Mouse (Mus musculus) CH12.LX (cell line): ENCODE measurements at regions not wholly inside any gene's neighbourhood (a gene's known extent, or its start where the extent isn't known, plus 50 kb on each side); places are given as distances from the start of the nearest gene placed in this dataset.

Experiments used
- DNase-seq: peaks from one replicate; pipeline ENCODE4 v3.0.0-alpha.2; 2013; ENCODE audit errors: extremely low read depth
- H3K27ac ChIP-seq: 2 replicates; pipeline ENCODE4 v1.5.1; 2012; ENCODE audit warnings: low read depth, mild to moderate bottlenecking, control low read depth, moderate library complexity; ENCODE audit not compliant: insufficient read depth
- H3K27me3 ChIP-seq: replicated peaks from 2 replicates; pipeline ENCODE3; 2012; ENCODE audit warnings: inconsistent platforms
- H3K36me3 ChIP-seq, 2 experiments: replicated peaks in 1 of 2; 2 replicates each; pipeline versions ENCODE3 to v1.6.1; 2012; ENCODE audit warnings: inconsistent platforms in 1 of 2, low read length in 1 of 2, mild to moderate bottlenecking in 1 of 2, mixed read lengths in 1 of 2, moderate library complexity in 1 of 2; ENCODE audit not compliant: control insufficient read depth in 1 of 2, insufficient read depth in 1 of 2
- H3K4me1 ChIP-seq, 2 experiments: 2 replicates each; pipeline ENCODE4 v1.6.1; 2012; ENCODE audit warnings: inconsistent platforms in 1 of 2, moderate library complexity in 1 of 2; ENCODE audit not compliant: insufficient read depth in 2 of 2, control insufficient read depth in 1 of 2
- H3K4me2 ChIP-seq: 2 replicates; pipeline ENCODE4 v1.6.1; 2012; ENCODE audit warnings: low read depth, mild to moderate bottlenecking, control low read depth; ENCODE audit not compliant: poor library complexity, insufficient read depth, severe bottlenecking
- H3K4me3 ChIP-seq, 3 experiments: fragments of 150-350 bp in 1 of 3; sonication (generic) in 1 of 3; replicated peaks in 1 of 3; 2 replicates each; pipeline versions ENCODE3 to v1.5.1; 2011 to 2012; ENCODE audit warnings: low read depth in 2 of 3, low read length in 2 of 3, mild to moderate bottlenecking in 2 of 3, moderate library complexity in 2 of 3, control low read depth in 1 of 3, improper control_type of control experiment in 1 of 3, inconsistent platforms in 1 of 3, mixed read lengths in 1 of 3; ENCODE audit not compliant: poor library complexity in 1 of 3
- H3K79me2 ChIP-seq: replicated peaks from 2 replicates; pipeline ENCODE4 v1.6.1; 2012; ENCODE audit warnings: mild to moderate bottlenecking, moderate library complexity; ENCODE audit not compliant: control insufficient read depth, poor library complexity, insufficient read depth, severe bottlenecking; ENCODE audit errors: extremely low read depth
- H3K9ac ChIP-seq: 2 replicates; pipeline ENCODE4 v1.6.1; 2012; ENCODE audit warnings: low read depth, mild to moderate bottlenecking, control low read depth, moderate library complexity; ENCODE audit not compliant: insufficient read depth
- H3K9me3 ChIP-seq: replicated peaks from 2 replicates; pipeline ENCODE3; 2012; ENCODE audit warnings: low read length, inconsistent platforms, mixed read lengths
- BHLHE40 ChIP-seq: IDR thresholded peaks from 2 replicates; pipeline ENCODE4 v1.6.1; 2011; ENCODE audit warnings: mild to moderate bottlenecking, low read depth, low read length, improper control_type of control experiment
- CHD1 ChIP-seq: IDR thresholded peaks from 2 replicates; pipeline ENCODE4 v1.6.1; 2012; ENCODE audit warnings: low read depth, low read length, improper control_type of control experiment, inconsistent platforms
- CTCF ChIP-seq, 2 experiments: IDR thresholded peaks in 1 of 2; conservative IDR thresholded peaks in 1 of 2; 2 replicates each; pipeline ENCODE4 v1.5.1; 2011 to 2012; ENCODE audit warnings: low read depth in 2 of 2, low read length in 2 of 2, improper control_type of control experiment in 1 of 2, inconsistent platforms in 1 of 2, mild to moderate bottlenecking in 1 of 2, moderate library complexity in 1 of 2
- E2F4 ChIP-seq: IDR thresholded peaks from 2 replicates; pipeline ENCODE4 v1.6.1; 2011; ENCODE audit warnings: low read depth, low read length, improper control_type of control experiment; ENCODE audit not compliant: insufficient replicate concordance
- ELF1 ChIP-seq: IDR thresholded peaks from 2 replicates; pipeline ENCODE4 v1.6.1; 2014; ENCODE audit warnings: low read depth, mild to moderate bottlenecking, inconsistent platforms, low read length, improper control_type of control experiment
- EP300 ChIP-seq: IDR thresholded peaks from 2 replicates; pipeline ENCODE4 v1.6.1; 2011; ENCODE audit warnings: low read length, improper control_type of control experiment
- GABPA ChIP-seq: IDR thresholded peaks from 2 replicates; pipeline ENCODE4 v1.6.1; 2012; ENCODE audit warnings: low read depth, low read length, improper control_type of control experiment, inconsistent platforms; ENCODE audit not compliant: insufficient replicate concordance
- HCFC1 ChIP-seq: IDR thresholded peaks from 2 replicates; pipeline ENCODE4 v1.6.1; 2012; ENCODE audit warnings: low read depth, mild to moderate bottlenecking, inconsistent platforms, low read length, improper control_type of control experiment
- JUN ChIP-seq: IDR thresholded peaks from 2 replicates; pipeline ENCODE4 v1.6.1; 2011; ENCODE audit warnings: low read depth, mild to moderate bottlenecking, low read length, improper control_type of control experiment, moderate library complexity; ENCODE audit not compliant: insufficient read depth
- KAT2A ChIP-seq: IDR thresholded peaks from 2 replicates; pipeline ENCODE4 v1.6.1; 2012; ENCODE audit warnings: low read length, improper control_type of control experiment, inconsistent platforms; ENCODE audit not compliant: insufficient replicate concordance
- MAX ChIP-seq: IDR thresholded peaks from 2 replicates; pipeline ENCODE4 v1.6.1; 2011; ENCODE audit warnings: low read length, improper control_type of control experiment
- MAZ ChIP-seq: IDR thresholded peaks from 2 replicates; pipeline ENCODE4 v1.6.1; 2012; ENCODE audit warnings: low read depth, mild to moderate bottlenecking, inconsistent platforms, low read length, improper control_type of control experiment, moderate library complexity
- MYC ChIP-seq: IDR thresholded peaks from 2 replicates; pipeline ENCODE4 v1.6.1; 2011; ENCODE audit warnings: low read depth, mild to moderate bottlenecking, improper control_type of control experiment, low read length
- PAX5 ChIP-seq: IDR thresholded peaks from 2 replicates; pipeline ENCODE4 v1.6.1; 2012; ENCODE audit warnings: low read length, inconsistent platforms, mixed read lengths
- POLR2AphosphoS2 ChIP-seq: IDR thresholded peaks from 2 replicates; pipeline ENCODE4 v1.6.1; 2011; ENCODE audit warnings: low read depth, low read length, improper control_type of control experiment
- RAD21 ChIP-seq: IDR thresholded peaks from 2 replicates; pipeline ENCODE4 v1.6.1; 2011; ENCODE audit warnings: low read depth, mild to moderate bottlenecking, low read length, improper control_type of control experiment, moderate library complexity
- RCOR1 ChIP-seq: conservative IDR thresholded peaks from 2 replicates; pipeline ENCODE4 v1.6.1; 2012; ENCODE audit warnings: low read depth, mild to moderate bottlenecking, inconsistent platforms, low read length, improper control_type of control experiment
- TBP ChIP-seq: conservative IDR thresholded peaks from 2 replicates; pipeline ENCODE4 v1.6.1; 2011; ENCODE audit warnings: low read depth, low read length, improper control_type of control experiment
- TCF12 ChIP-seq: IDR thresholded peaks from 2 replicates; pipeline ENCODE4 v1.6.1; 2014; ENCODE audit warnings: low read depth, mild to moderate bottlenecking, inconsistent platforms, low read length, improper control_type of control experiment
- USF1 ChIP-seq: IDR thresholded peaks from 2 replicates; pipeline ENCODE4 v1.6.1; 2014; ENCODE audit warnings: low read depth, mild to moderate bottlenecking, inconsistent platforms, low read length, improper control_type of control experiment
- USF2 ChIP-seq: conservative IDR thresholded peaks from 2 replicates; pipeline ENCODE4 v1.6.1; 2011; ENCODE audit warnings: low read depth, low read length, improper control_type of control experiment
- ZKSCAN1 ChIP-seq: IDR thresholded peaks from 2 replicates; pipeline ENCODE4 v1.6.1; 2012; ENCODE audit warnings: low read depth, inconsistent platforms, low read length, improper control_type of control experiment, borderline replicate concordance
- ZMIZ1 ChIP-seq: IDR thresholded peaks from 2 replicates; pipeline ENCODE4 v1.6.1; 2012; ENCODE audit warnings: low read depth, mild to moderate bottlenecking, inconsistent platforms, low read length, improper control_type of control experiment
- dilution Hi-C: fragments of 300-500 bp; cut with MboI; formaldehyde crosslinking; loops from 2 replicates; pipeline ENCODE4 v1.14.3; 2020; ENCODE audit warnings: low sequenced_read_pairs; ENCODE audit not compliant: extremely low pct_unique_long_range_greater_than_20kb, extremely low pct_ligation_motif_present
- in situ Hi-C: fragments of 300-500 bp; cut with MboI; formaldehyde crosslinking; loops from 3 replicates; pipeline ENCODE4 v1.14.3; 2019; ENCODE audit warnings: low sequenced_read_pairs, low pct_ligation_motif_present, low pct_unique_long_range_greater_than_20kb, mixed read lengths

DNA sequence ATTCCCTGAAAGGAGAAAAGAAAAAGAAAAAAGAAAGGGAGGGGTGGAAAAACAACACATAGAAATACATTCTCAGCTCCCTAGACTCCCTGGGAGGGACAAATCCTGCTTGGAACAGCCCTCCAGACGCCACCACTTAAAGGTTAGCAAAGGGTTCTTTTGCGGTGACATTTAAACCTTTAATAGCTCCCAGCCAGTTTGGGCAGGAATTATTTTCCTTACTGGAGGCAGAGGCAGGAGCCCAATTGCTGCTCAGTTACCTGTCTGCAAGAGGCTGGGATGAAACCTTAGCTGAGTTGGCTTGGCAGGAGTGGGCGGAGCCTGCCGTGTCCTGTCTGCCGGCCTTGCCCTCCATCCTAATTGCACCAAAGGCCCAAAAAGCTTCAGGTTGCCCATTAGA lies 490.4 kb upstream of the Etaa1 start:
- H3K4me1 ChIP-seq = peaks cover 0 to 7% of the 10 kb centered on the region in 2 experiments; a peak in 1 of 4 replicates
- in situ Hi-C loops = no loop called here
- no peaks in the 10 kb centered on the region for H3K79me2 ChIP-seq
- no peaks in the 10 kb centered on the region for H3K27me3 ChIP-seq
- no peak overlapping the region for H3K4me3 ChIP-seq
- no peaks in the 10 kb centered on the region for H3K9me3 ChIP-seq
- no peak overlapping the region for H3K27ac ChIP-seq
- dilution Hi-C loops = no loop called here
- no peak overlapping the region for H3K4me2 ChIP-seq
- no peak for DNase-seq
- H3K9ac ChIP-seq = no peak overlapping the region
- TF ChIP-seq PAX5 (no peak), BHLHE40 (no peak), CHD1 (no peak), RCOR1 (no peak), USF1 (no peak), ELF1 (no peak), CTCF (conservative IDR thresholded peaks at IDR 0.05 in 1 of 2, IDR thresholded peaks at IDR 0.05 in 1 of 2; ENCODE audit: low read depth in 2 of 2, low read length in 2 of 2) (no peak), POLR2AphosphoS2 (no peak), TCF12 (no peak), HCFC1 (no peak), E2F4 (no peak), MAZ (no peak), MAX (no peak), KAT2A (no peak), USF2 (no peak)
- no peaks in the 10 kb centered on the region for H3K36me3 ChIP-seq

DNA sequence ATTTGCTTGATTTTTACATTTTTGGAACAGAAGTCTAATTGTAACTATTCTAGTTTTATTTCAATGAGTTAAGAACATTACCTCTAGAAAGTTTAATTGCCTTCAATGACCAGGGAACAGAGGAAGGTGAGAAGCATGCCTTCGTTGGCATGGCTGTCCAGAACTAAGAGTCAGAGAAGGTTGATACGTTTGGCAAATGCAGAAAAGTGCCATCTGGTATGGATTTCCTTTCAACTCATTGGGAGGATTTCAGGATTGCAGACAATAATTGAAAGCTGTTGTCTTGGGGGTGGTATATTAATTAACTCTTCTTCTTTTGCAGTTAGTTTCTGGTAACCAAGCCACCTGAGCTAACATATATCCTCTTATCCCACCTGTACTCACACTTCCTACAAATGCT lies 489.5 kb upstream of the Etaa1 start:
- in situ Hi-C loops (no loop called here), dilution Hi-C loops (no loop called here)
- Histone ChIP-seq H3K4me2 (no peak overlapping the region), H3K27ac (no peak overlapping the region), H3K9me3 (no peaks in the 10 kb centered on the region), H3K27me3 (no peaks in the 10 kb centered on the region), H3K79me2 (no peaks in the 10 kb centered on the region), H3K4me3 (no peak overlapping the region), H3K36me3 (no peaks in the 10 kb centered on the region), H3K4me1 (peaks cover 0 to 7% of the 10 kb centered on the region in 2 experiments; a peak in 1 of 4 replicates), H3K9ac (no peak overlapping the region)
- no peak for DNase-seq
- TF ChIP-seq GABPA (no peak), RCOR1 (no peak), ZMIZ1 (no peak), E2F4 (no peak), JUN (no peak), KAT2A (no peak), RAD21 (no peak), USF2 (no peak), MYC (no peak), TBP (no peak), ZKSCAN1 (no peak), EP300 (no peak)
